Mouse (Mus musculus): Measurements from ENCODE around the gene Hhex.

DNA sequence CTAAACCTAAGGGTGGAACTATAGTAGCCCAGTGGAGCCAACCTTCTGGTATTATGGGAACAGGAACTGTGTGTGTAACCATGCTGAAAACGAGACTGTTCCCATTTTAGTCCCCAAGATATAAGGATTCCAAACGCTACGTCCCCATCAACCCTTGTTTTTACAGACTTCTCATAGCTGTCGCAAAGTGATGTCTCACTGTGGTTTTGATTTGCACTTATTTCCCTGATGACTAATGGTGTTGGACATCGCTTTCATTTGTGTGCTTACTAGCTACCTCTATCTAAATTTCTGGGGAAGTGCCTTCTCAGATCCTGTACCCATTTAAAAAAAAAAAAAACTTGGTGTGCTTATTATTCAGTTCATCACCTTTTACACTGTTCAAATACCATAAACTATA, 6.0 kb upstream of the Hhex start:
- TF ChIP-seq CTCF (conservative IDR thresholded peaks at IDR 0.05; ENCODE audit: insufficient read depth, insufficient read length, low read depth, low read length), result no peak
- no peak for TF ChIP-seq POLR2A (IDR thresholded peaks at IDR 0.05; ENCODE audit: low read depth, low read length)

Measured in kidney, adult 2 months (tissue).